Mouse (Mus musculus) limb, embryonic 14.5 days (tissue): ENCODE measurements at regions not wholly inside any gene's neighbourhood (a gene's known extent, or its start where the extent isn't known, plus 50 kb on each side); places are given as distances from the start of the nearest gene placed in this dataset.

Source experiments
- ATAC-seq: fragments of 200-750 bp; cut with Nextera tagmentation; 2 replicates; pipeline ENCODE4 v1.8.0; 2017; ENCODE audit warnings: low read depth, moderate number of reproducible peaks, moderate TSS enrichment; ENCODE audit not compliant: low FRiP score
- DNase-seq: peaks from one replicate; pipeline ENCODE4 v3.0.0-alpha.2; 2015; ENCODE audit warnings: low spot score
- H3K27ac ChIP-seq: fragments of 300-500 bp; sonication (generic); replicated peaks from 2 replicates; pipeline ENCODE4 v1.5.1; 2014; ENCODE audit warnings: low read depth, mild to moderate bottlenecking, low read length, moderate library complexity, mixed read lengths
- H3K27me3 ChIP-seq: fragments of 300-500 bp; sonication (generic); 2 replicates; pipeline ENCODE4 v1.6.1; 2014; ENCODE audit warnings: low read length, mixed read lengths; ENCODE audit not compliant: control insufficient read depth, insufficient read depth
- H3K36me3 ChIP-seq: fragments of 300-500 bp; sonication (generic); 2 replicates; pipeline ENCODE4 v1.6.1; 2014; ENCODE audit warnings: mild to moderate bottlenecking, low read length, moderate library complexity, mixed read lengths; ENCODE audit not compliant: control insufficient read depth, insufficient read depth
- H3K4me1 ChIP-seq: fragments of 300-500 bp; sonication (generic); 2 replicates; pipeline ENCODE4 v1.6.1; 2014; ENCODE audit warnings: antibody characterized with exemption, low read length, mixed read lengths; ENCODE audit not compliant: control insufficient read depth, insufficient read depth
- H3K4me2 ChIP-seq: fragments of 300-500 bp; sonication (generic); replicated peaks from 2 replicates; pipeline ENCODE4 v1.6.1; 2014; ENCODE audit warnings: low read depth, mild to moderate bottlenecking, low read length, moderate library complexity; ENCODE audit not compliant: severe bottlenecking
- H3K4me3 ChIP-seq: fragments of 300-500 bp; sonication (generic); replicated peaks from 2 replicates; pipeline ENCODE4 v1.5.1; 2014; ENCODE audit warnings: low read length
- H3K9ac ChIP-seq: fragments of 300-500 bp; sonication (generic); 2 replicates; pipeline ENCODE4 v1.6.1; 2014; ENCODE audit warnings: mild to moderate bottlenecking, low read depth, low read length, moderate library complexity; ENCODE audit not compliant: severe bottlenecking
- H3K9me3 ChIP-seq: fragments of 300-500 bp; sonication (generic); 2 replicates; pipeline ENCODE4 v1.6.1; 2016; ENCODE audit warnings: low read length; ENCODE audit not compliant: control insufficient read depth
- POLR2A ChIP-seq: fragments of 200-500 bp; IDR thresholded peaks from 2 replicates; pipeline ENCODE4 v1.8.0; 2012; ENCODE audit warnings: inconsistent platforms, mild to moderate bottlenecking, moderate library complexity, borderline replicate concordance; ENCODE audit not compliant: insufficient read depth, insufficient read length; ENCODE audit errors: extremely low read depth
- WGBS: fragments of 180-500 bp; shearing (Covaris S2); extraction: QIAGEN DNeasy Blood & Tissue Kit; methylation state at CpG from one replicate; pipeline ENCODE4 v1.1.7; 2014; 5-methylcytosine and 5-hydroxymethylcytosine counted together

DNA sequence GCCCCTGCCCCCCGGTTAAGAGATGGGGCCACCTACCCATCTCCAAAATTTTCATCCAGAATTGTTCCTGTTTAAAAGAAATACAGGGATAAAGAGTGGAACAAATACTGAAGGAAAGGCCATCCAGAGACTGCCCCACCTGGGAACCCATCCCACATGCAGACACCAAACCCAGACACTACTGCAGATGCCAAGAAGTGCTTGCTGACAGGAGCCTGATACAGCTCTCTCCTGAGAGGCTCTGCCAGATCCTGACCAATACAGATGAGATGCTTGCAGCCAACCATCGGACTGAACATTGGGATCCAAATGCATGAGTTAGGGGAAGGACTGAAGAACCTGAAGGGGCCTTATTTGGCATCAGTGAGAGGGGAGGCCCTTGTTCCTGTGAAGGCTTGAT is 363.2 kb upstream of the Trib2 start:
- Histone ChIP-seq H3K36me3 (no peaks in the 10 kb centered on the region), H3K4me1 (peaks cover 5% of the 10 kb centered on the region; the same call in 1 of the 2 replicates), H3K4me2 (no peak overlapping the region), H3K4me3 (no peak overlapping the region), H3K9me3 (0 out of 2 replicates have a peak, but pooled peaks cover 1% of the 10 kb centered on the region), H3K9ac (no peak overlapping the region), H3K27me3 (no peaks in the 10 kb centered on the region), H3K27ac (no peak overlapping the region)
- TF ChIP-seq POLR2A: no peak
- ATAC-seq (no peak), DNase-seq (no peak)
- WGBS: 92% methylated on average over 2 of the region's 2 CpGs

DNA sequence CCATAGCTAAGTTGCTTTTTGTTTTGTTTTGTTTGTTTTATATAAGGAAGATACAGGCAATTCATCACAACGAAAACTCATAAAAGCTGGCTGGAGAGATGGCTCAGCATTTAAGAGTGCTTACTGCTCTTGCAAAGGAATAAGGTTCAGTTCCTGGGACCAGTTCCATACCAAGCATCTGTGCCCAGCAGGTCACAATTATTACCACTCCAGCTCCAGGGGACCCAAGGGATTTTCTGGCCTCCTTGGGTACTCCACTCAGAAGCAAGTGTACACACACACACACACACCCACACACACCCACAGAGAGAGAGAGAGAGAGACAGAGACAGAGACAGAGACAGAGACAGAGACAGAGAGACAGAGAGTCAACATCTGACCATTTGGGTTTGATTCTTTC is 359.6 kb upstream of the Trib2 start:
- Histone ChIP-seq H3K36me3 (no peaks in the 10 kb centered on the region), H3K4me3 (no peak overlapping the region), H3K4me1 (no peaks in the 10 kb centered on the region), H3K27me3 (no peaks in the 10 kb centered on the region), H3K9ac (no peak overlapping the region), H3K9me3 (0 out of 2 replicates have a peak, but pooled peaks cover 3% of the 10 kb centered on the region), H3K4me2 (no peak overlapping the region), H3K27ac (no peak overlapping the region)
- no peak for TF ChIP-seq POLR2A
- WGBS: 79% methylated on average over 1 of the region's 1 CpGs
- DNase-seq (no peak), ATAC-seq (no peak)

DNA sequence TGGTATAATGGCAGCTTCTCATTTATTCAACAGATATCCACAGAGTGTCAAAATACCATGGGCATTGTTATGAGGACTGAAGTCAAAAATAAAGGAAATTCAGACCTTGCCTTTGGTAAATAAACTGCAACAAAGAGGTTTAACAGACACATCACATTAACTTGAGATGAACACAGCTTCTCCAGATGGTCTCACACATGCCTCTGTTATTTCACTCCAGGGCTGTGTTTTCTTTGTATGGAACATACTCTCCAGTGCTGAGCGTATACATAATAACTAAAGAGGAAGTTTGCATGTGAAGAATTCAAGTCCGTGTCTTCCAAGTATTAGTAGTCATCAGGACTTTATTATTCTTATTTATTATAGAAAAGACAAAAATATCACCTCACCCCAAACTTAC is 355.5 kb upstream of the Trib2 start:
- TF ChIP-seq POLR2A: no peak
- WGBS: 88% methylated on average over 2 of the region's 2 CpGs
- H3K36me3 ChIP-seq: no peaks in the 10 kb centered on the region
- H3K4me2 ChIP-seq: no peak overlapping the region
- H3K9ac ChIP-seq: no peak overlapping the region
- no peak overlapping the region for H3K27ac ChIP-seq
- no peaks in the 10 kb centered on the region for H3K27me3 ChIP-seq
- DNase-seq: no peak
- H3K4me3 ChIP-seq: no peak overlapping the region
- no peaks in the 10 kb centered on the region for H3K4me1 ChIP-seq
- 0 out of 2 replicates have a peak, but pooled peaks cover 3% of the 10 kb centered on the region for H3K9me3 ChIP-seq
- ATAC-seq: no peak

DNA sequence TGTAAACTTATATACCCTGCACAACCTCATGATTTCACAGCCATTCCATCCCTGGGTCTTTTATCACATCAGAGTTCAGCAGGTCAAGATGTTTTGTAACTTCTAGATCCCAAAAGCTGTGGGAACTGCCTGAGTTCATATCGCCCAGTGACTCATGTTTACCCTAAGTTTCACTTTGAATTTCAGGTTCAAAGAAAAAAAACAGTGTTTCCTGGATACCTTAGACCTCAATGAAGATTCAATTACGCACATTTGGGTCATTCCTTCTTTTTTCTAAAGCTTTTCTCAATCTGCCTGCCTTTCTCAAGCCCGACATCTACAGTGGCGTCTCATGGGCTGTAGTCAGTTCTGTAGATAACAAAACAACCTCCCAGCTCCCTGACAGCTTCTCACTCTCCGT is 354.9 kb upstream of the Trib2 start:
- ATAC-seq (no peak), DNase-seq (no peak)
- Histone ChIP-seq H3K9me3 (0 out of 2 replicates have a peak, but pooled peaks cover 3% of the 10 kb centered on the region), H3K4me1 (no peaks in the 10 kb centered on the region), H3K27ac (no peak overlapping the region), H3K27me3 (no peaks in the 10 kb centered on the region), H3K4me3 (no peak overlapping the region), H3K9ac (no peak overlapping the region), H3K36me3 (no peaks in the 10 kb centered on the region), H3K4me2 (no peak overlapping the region)
- no peak for TF ChIP-seq POLR2A
- WGBS: 73% methylated on average over 5 of the region's 5 CpGs

DNA sequence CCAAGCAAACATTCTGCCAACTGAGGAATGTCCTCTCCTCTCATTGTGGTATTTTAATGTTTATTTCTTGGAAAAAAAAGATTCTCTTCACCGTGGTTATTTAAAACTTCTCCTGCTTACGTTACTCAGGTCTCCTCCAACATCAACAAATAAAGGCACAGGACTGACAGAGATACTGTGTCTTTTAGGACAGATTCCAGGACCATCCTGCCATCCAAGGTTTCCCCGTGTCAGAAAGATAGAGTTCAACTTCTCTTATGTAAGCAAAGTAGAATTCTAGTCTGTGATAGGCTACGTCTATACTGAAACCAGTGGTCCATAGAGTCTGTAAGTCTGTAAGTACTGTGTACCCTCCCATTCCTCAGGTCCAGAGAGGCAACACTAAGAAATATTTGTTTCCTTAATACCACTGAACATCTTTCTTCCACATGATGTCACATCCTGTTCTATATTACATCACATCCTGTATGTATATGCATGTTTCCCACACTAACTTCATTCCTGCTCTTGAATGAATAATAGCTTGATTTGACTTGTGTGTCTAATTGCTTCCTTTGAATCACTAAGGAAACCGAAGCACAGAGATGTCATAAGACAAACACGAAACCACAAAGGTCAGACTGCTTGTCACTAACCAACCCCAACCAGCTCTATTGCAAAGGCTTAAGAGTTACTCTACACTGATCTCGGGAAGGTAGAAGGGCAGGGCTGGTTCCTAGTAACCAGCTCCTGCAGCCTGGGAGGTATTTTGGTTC is 353.2 kb upstream of the Trib2 start:
- WGBS: 80% methylated on average over 7 of the region's 7 CpGs

More for the DNA sequence above, 353.2 kb upstream of the Trib2 start:
- no peak overlapping the region for H3K27ac ChIP-seq
- H3K4me3 ChIP-seq: no peak overlapping the region
- 0 out of 2 replicates have a peak, but pooled peaks cover 2% of the 10 kb centered on the region for H3K9me3 ChIP-seq
- no peak for DNase-seq
- H3K9ac ChIP-seq: no peak overlapping the region
- H3K36me3 ChIP-seq: no peaks in the 10 kb centered on the region
- no peak for ATAC-seq
- no peaks in the 10 kb centered on the region for H3K27me3 ChIP-seq
- no peak overlapping the region for H3K4me2 ChIP-seq
- no peak for TF ChIP-seq POLR2A
- H3K4me1 ChIP-seq: no peaks in the 10 kb centered on the region
